Mouse (Mus musculus) adrenal gland, postnatal 25 days (tissue): ENCODE data around the gene 2900026A02Rik. TPM values are rescaled to one million over a fixed set of nuclear protein-coding genes. Genes with fewer than 3 reads are reported as not detected.

ENCODE experiments used
- DNase-seq: peaks from one replicate; pipeline ENCODE4 v3.0.0; 2021; ENCODE audit warnings: mixed read lengths
- total RNA-seq: library from RNA; stranded (reverse); gene quantifications from 2 replicates; pipeline ENCODE4 v1.2.3, GENCODE M21; 2021

The 2900026A02Rik gene
- total RNA-seq, 1 experiment from 2014 or later = 17.8 TPM

- DNase-seq = no peak
These were observed 70.0 kb downstream of the 2900026A02Rik start for GRCm38 (mm10) chr5:113150871-113151553.

GRCm38 (mm10) chr5:113149052-113149451 is 72.0 kb downstream of the 2900026A02Rik start:
- no peak for DNase-seq

- DNase-seq = no peak
These were observed 73.0 kb downstream of the 2900026A02Rik start for GRCm38 (mm10) chr5:113147994-113148471.

GRCm38 (mm10) chr5:113146656-113147055 is 74.4 kb downstream of the 2900026A02Rik start:
- DNase-seq = no peak

GRCm38 (mm10) chr5:113145171-113145570 is 75.9 kb downstream of the 2900026A02Rik start:
- DNase-seq = no peak

- no peak for DNase-seq
These were observed 78.5 kb downstream of the 2900026A02Rik start for GRCm38 (mm10) chr5:113142486-113142885.

GRCm38 (mm10) chr5:113142018-113142417 is 79.0 kb downstream of the 2900026A02Rik start:
- DNase-seq = no peak

GRCm38 (mm10) chr5:113140872-113141271 is 80.2 kb downstream of the 2900026A02Rik start:
- DNase-seq = no peak

- DNase-seq = no peak
These were observed 81.0 kb downstream of the 2900026A02Rik start for GRCm38 (mm10) chr5:113140051-113140450.

- no peak for DNase-seq
These were observed 81.8 kb downstream of the 2900026A02Rik start for GRCm38 (mm10) chr5:113139064-113139726.

- DNase-seq = peak; percentile 48
These were observed 82.5 kb downstream of the 2900026A02Rik start for GRCm38 (mm10) chr5:113138319-113139063.

- no peak for DNase-seq
These were observed 83.2 kb downstream of the 2900026A02Rik start for GRCm38 (mm10) chr5:113137691-113138318.

- no peak for DNase-seq
These were observed 84.0 kb downstream of the 2900026A02Rik start for GRCm38 (mm10) chr5:113136951-113137487.

- DNase-seq = no peak
These were observed 85.5 kb downstream of the 2900026A02Rik start for GRCm38 (mm10) chr5:113135513-113135912.

- no peak for DNase-seq
These were observed 87.0 kb downstream of the 2900026A02Rik start for GRCm38 (mm10) chr5:113133722-113134710.

GRCm38 (mm10) chr5:113133080-113133491 is 88.0 kb downstream of the 2900026A02Rik start:
- DNase-seq = no peak

- no peak for DNase-seq
These were observed 88.4 kb downstream of the 2900026A02Rik start for GRCm38 (mm10) chr5:113132635-113133041.

GRCm38 (mm10) chr5:113128426-113128825 is 92.6 kb downstream of the 2900026A02Rik start:
- DNase-seq = no peak

GRCm38 (mm10) chr5:113126476-113126875 is 94.6 kb downstream of the 2900026A02Rik start:
- DNase-seq = no peak

GRCm38 (mm10) chr5:113123693-113124092 is 97.3 kb downstream of the 2900026A02Rik start:
- no peak for DNase-seq
